Mouse (Mus musculus) Patski (cell line): ENCODE measurements around the gene Rapgef2. TPM values are rescaled to one million over a fixed set of nuclear protein-coding genes. Genes with fewer than 3 reads are reported as not detected.

ENCODE experiments used
- ATAC-seq: fragments of 100-300 bp; one replicate; pipeline ENCODE4 v1.8.0; 2021
- CTCF ChIA-PET: fragments of 350-600 bp; sonication (Branson Sonifier 250); formaldehyde crosslinking; loops from one replicate; lab custom pipeline; 2022; ENCODE audit warnings: inconsistent platforms; lab: Charles Lee
- POLR2A ChIA-PET: fragments of 350-600 bp; sonication (Branson Sonifier 250); formaldehyde crosslinking; loops from one replicate; lab custom pipeline; 2022; ENCODE audit warnings: antibody characterized with exemption, inconsistent platforms; lab: Charles Lee
- DNase-seq: peaks from one replicate; pipeline ENCODE4 v3.0.0-alpha.2; 2011; ENCODE audit warnings: low read depth, low spot score
- H3K27me3 ChIP-seq: fragments of 371-371 bp; one replicate; pipeline ENCODE4 v1.5.1; 2021
- CTCF ChIP-seq: fragments of 100-300 bp; IDR thresholded peaks from one replicate; pipeline ENCODE4 v1.5.1; 2021
- in situ Hi-C: fragments of 300-500 bp; cut with MboI; formaldehyde crosslinking; loops from 3 replicates; pipeline ENCODE4 v1.11.1; 2018; ENCODE audit warnings: low pct_unique_long_range_greater_than_20kb, mixed read lengths
- polyA plus RNA-seq: library from polyadenylated mRNA; unstranded; gene quantifications from one replicate; pipeline ENCODE4 v1.2.3, GENCODE M21; 2021

The Rapgef2 gene
- polyA plus RNA-seq, 1 experiment from 2014 or later, result 19.1 TPM

GRCm38 (mm10) chr3:79225888-79226287, 60.4 kb downstream of the Rapgef2 start:
- ChIA-PET CTCF (interaction anchor here (1.2 kb wide), 1 partner anchor 23 kb away, joined by 3 read pairs; no protein-coding TSS in a partner anchor), POLR2A (no interaction called here)
- DNase-seq (no peak), ATAC-seq (no peak)
- in situ Hi-C loops, result loop anchor here (10.0 kb wide), 2 partner anchors 59 to 359 kb away; partner anchors contain the start of gene Rapgef2
- TF ChIP-seq CTCF, result no peak
- no peaks in the 10 kb centered on the region for H3K27me3 ChIP-seq

GRCm38 (mm10) chr3:79224352-79224751, 62.0 kb downstream of the Rapgef2 start:
- no peak for ATAC-seq

DNA sequence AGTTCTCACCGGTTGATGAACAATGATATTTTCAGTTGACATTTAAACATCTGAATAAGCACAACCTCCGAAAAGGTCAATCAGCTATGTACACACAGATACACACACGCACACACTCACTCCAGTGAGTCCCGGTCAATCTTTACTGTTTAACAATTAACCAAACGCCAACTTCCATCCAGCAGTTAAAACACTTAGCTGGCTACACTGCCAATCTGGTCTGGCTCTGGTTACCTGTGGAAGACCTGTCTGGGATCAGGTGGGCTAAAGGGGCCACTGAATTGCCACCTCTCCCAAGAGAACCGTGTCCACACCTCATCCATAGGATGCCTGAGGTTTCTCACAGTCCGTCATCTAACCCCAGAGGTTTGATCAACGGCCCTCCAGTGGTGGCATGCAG, 63.0 kb downstream of the Rapgef2 start:
- ChIA-PET POLR2A (interaction anchor here (0.5 kb wide), 1 partner anchor 80 kb away, joined by 3 read pairs; no protein-coding TSS in a partner anchor), CTCF (interaction anchor here (0.9 to 4.2 kb wide), 8 partner anchors 10 to 364 kb away, joined by 3 to 25 read pairs (median 5); partner anchors contain the start of gene Rapgef2)
- DNase-seq, result no peak
- no peak for TF ChIP-seq CTCF
- no peaks in the 10 kb centered on the region for H3K27me3 ChIP-seq
- no peak for ATAC-seq
- in situ Hi-C loops, result loop anchor here (5.0 to 10.0 kb wide), 3 partner anchors 62 to 362 kb away; partner anchors contain the start of gene Rapgef2

More at GRCm38 (mm10) chr3:79224352-79224751, 62.0 kb downstream of the Rapgef2 start:
- ChIA-PET CTCF (interaction anchor here (1.1 kb wide), 1 partner anchor 9 kb away, joined by 3 read pairs; no protein-coding TSS in a partner anchor), POLR2A (no interaction called here)
- in situ Hi-C loops, result loop anchor here (5.0 to 10.0 kb wide), 3 partner anchors 60 to 360 kb away; partner anchors contain the start of gene Rapgef2
- DNase-seq, result no peak
- H3K27me3 ChIP-seq, result no peaks in the 10 kb centered on the region
- no peak for TF ChIP-seq CTCF

DNA sequence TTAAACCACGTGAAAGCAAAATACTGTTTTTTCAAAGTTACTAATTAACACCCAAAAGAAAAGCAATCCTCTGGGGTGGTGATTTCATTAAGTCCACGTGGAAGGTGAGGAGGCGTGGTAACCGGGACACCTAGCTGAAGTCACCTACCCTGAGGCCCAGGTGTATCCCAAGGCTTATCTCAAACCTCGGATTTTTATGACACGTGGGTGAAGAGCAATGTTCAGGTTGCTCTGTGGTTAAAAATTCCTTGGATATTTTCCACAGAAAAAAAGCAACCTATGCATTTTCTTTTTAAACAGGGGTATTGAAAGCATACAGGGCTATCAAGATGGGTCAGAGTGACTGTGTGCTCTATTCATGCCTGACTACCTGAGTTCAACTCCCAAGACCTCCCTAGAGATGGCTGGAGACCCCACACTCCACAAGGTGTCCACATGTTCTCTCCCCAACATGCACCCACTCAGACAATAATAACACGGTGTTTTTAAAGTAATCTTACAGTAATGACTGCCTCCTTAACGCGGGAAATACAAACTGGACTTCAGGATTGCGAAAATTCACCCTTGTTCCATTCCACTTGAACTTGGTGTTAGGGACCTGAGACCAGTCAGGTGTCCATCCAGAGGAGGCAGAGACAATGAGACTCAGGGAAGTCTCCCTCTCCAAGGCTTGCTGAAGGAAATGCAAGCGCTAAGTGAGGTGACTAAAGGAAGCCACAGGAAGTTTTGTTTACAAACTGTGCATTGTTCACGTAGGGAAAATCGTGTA, 63.9 kb downstream of the Rapgef2 start:
- TF ChIP-seq CTCF, result no peak
- ATAC-seq, result no peak
- ChIA-PET CTCF (interaction anchor here (0.7 to 4.2 kb wide), 18 partner anchors 8 to 365 kb away, joined by 3 to 25 read pairs (median 4); partner anchors contain the start of gene Rapgef2), POLR2A (no interaction called here)
- in situ Hi-C loops, result loop anchor here (5.0 to 10.0 kb wide), 3 partner anchors 62 to 362 kb away; partner anchors contain the start of gene Rapgef2
- no peaks in the 10 kb centered on the region for H3K27me3 ChIP-seq
- DNase-seq, result no peak

GRCm38 (mm10) chr3:79221296-79222191, 64.8 kb downstream of the Rapgef2 start:
- in situ Hi-C loops, result loop anchor here (5.0 to 10.0 kb wide), 3 partner anchors 63 to 363 kb away; partner anchors contain the start of gene Rapgef2
- ChIA-PET POLR2A (no interaction called here), CTCF (interaction anchor here (0.7 to 4.2 kb wide), 20 partner anchors 9 to 366 kb away, joined by 3 to 25 read pairs (median 4); partner anchors contain the start of gene Rapgef2)
- H3K27me3 ChIP-seq, result no peaks in the 10 kb centered on the region
- ATAC-seq, result peak; percentile 62
- DNase-seq, result peak; percentile 22
- peak; percentile 87 for TF ChIP-seq CTCF

DNA sequence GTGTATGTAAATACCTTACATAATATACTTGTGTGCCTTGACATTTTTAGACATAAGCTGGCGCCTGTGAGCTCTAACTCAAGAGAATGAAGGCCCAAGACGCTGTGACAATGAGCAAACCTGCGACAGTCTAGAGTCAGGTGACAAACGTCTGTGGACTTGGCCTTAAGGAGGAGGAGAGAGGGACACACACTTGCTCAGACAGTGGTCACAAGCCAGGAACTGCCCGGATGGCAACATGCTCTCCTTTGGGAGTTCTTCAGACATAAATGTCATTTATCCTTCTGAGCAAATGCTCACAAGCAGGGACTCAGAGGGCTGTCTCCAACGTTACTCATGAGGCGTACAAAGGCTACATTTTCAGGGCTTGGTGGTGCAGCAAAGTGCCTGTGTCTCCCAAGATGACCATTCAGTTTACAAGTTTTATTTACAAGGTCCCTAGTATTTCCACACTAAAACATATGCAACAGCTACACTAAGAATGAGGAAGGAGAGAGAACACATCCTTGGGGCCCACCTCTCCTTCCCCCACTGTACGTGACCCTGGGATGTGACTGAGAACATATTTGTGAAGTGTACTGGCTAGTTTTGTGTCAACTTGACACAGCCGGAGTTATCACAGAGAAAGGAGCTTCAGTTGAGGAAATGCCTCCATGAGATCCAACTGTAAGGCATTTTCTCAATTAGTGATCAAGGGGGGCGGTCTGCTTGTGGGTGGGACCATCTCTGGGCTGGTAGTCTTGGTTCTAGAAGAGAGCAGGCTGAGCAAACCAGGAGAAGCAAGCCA, 67.0 kb downstream of the Rapgef2 start:
- H3K27me3 ChIP-seq, result no peaks in the 10 kb centered on the region
- TF ChIP-seq CTCF, result no peak
- CTCF ChIA-PET, result interaction anchor here (1.0 to 4.2 kb wide), 12 partner anchors 8 to 368 kb away, joined by 3 to 25 read pairs (median 6); partner anchors contain the start of gene Rapgef2
- ATAC-seq (no peak), DNase-seq (no peak)
- POLR2A ChIA-PET, result no interaction called here
- in situ Hi-C loops, result no loop called here

DNA sequence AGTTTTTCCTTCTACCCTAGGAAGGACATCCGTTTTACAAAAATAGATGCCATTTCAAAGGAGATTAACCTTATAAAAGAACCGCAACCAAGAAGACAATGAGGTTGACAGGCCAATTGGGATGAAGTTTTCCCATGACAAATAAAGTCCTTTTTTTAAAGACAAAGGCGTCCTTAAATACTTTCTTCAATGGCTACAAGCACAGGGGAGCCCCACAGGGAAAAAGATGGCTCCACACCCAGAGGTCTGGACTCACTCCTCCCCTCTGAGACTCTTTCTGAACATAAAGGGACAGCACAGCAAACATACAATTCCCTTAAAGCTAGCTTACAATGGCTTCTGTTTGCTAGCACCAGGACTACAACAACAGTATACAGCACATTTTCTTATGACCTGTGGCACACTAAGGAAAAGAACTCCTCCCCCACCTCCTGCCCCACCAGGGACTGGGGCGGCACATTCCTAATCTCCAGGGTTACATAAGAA, 67.7 kb downstream of the Rapgef2 start:
- CTCF ChIA-PET, result interaction anchor here (0.6 to 2.6 kb wide), 4 partner anchors 16 to 215 kb away, joined by 3 to 13 read pairs (median 3); no protein-coding TSS in a partner anchor
- DNase-seq, result no peak
- no peak for TF ChIP-seq CTCF
- no peaks in the 10 kb centered on the region for H3K27me3 ChIP-seq
- no peak for ATAC-seq
- in situ Hi-C loops, result no loop called here
- POLR2A ChIA-PET, result no interaction called here

DNA sequence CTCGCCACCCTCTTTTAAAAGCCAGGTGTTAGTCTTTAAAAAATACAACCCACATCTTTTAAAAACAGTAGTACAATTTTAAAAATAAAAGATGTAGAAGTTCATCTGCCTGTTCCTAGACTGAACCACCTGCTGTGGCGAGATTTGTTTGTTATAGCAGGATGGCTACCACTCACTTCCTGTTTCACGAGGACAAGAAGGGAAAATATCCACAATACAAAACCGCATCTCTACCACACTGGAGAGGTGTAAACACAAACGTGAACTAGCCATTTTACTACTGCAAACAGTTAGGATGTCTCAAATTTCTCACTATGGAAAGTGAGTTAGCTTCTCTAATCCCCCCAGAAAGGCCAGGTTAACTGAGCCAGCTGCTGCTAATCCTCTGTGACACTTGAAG, 76.1 kb downstream of the Rapgef2 start:
- DNase-seq (no peak), ATAC-seq (no peak)
- no peaks in the 10 kb centered on the region for H3K27me3 ChIP-seq
- no peak for TF ChIP-seq CTCF
- in situ Hi-C loops, result no loop called here
- ChIA-PET CTCF (interaction anchor here (0.9 to 2.3 kb wide), 5 partner anchors 9 to 225 kb away, joined by 3 to 7 read pairs (median 4); no protein-coding TSS in a partner anchor), POLR2A (no interaction called here)

GRCm38 (mm10) chr3:79207216-79207615, 79.1 kb downstream of the Rapgef2 start:
- POLR2A ChIA-PET, result no interaction called here
- CTCF ChIA-PET, result interaction anchor here (1.1 to 1.9 kb wide), 3 partner anchors 10 to 15 kb away, joined by 4 to 6 read pairs (median 4); no protein-coding TSS in a partner anchor

More at GRCm38 (mm10) chr3:79207216-79207615, 79.1 kb downstream of the Rapgef2 start:
- no peak for DNase-seq
- TF ChIP-seq CTCF, result no peak
- no peak for ATAC-seq
- no peaks in the 10 kb centered on the region for H3K27me3 ChIP-seq
- in situ Hi-C loops, result no loop called here
